Mouse (Mus musculus): Measurements from ENCODE around the gene Eci1.
A peak's percentile ranks its signal among the peaks of the same experiment; 100 is the strongest.

The Eci1 gene

DNA sequence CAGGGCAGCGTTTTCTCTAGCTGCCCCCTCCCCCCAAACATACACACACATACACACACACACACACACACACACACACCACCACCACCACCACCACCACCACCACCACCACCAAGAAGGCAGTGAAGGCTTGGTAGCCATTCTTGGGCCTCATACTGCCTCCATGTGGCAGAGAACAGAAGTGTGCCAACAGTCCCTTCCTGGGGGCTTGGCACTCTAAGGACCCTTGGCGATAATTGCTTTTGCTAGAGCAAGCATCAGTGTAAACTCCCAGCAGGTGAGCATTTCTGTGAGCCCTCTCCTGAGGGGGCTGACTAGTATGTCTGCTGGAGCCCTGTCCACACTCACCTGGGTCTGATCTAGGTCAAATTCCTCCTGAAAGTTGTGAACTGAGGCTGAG lies 14.7 kb downstream of the Eci1 start:
- no peak for DNase-seq

GRCm38 (mm10) chr17:24442107-24442506 lies 15.7 kb downstream of the Eci1 start:
- peak; percentile 91 for DNase-seq

DNA sequence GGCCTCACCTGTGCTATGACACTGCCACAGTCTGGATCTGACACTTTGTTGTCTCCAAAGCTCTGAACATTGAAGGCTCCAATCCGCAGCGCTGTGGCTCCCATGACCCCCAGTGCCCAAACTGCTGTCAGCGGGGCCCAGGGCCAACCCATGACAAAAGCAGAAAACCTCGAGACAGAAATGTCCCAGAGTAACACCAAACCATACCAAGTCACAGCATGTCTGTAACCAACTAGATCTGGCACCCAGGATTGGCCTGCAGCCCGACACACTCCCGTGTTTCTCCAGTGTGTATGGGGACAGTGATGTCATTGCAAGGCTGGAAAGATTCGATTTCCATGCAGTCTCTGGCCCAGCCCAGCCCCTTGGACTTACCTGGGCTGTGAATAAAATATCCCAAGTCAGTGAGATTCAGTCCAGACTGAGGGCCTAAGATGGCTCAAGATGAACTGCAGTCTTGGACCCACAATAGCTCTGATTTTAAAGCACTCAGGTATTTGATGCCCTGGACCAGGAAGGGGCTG lies 16.3 kb downstream of the Eci1 start, which contains the start of gene Dnase1l2:
Dnase1l2 (minus strand) TSS at position 474 of the 524 bp plus-strand sequence.
- peak; percentile 86 for DNase-seq

DNA sequence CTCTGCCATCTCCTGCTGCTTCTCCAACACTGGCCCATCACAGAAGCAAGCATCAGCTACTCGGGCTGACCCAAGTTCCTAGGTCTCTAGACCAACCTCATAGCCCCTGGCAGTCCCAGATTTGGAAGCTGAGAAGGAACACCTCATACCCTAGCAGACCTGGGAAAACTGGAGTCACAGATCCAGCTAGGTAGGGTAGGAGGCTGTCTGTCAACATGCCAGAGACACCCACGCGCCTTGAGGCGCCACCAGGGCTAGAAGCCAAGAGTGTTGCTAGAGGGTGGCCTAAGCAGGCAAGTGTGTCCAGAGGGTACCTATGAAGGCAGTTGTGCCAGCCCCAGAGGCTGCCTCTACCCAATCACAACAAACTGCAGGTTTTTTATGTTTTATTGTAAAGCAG lies 17.0 kb downstream of the Eci1 start:
- DNase-seq: no peak

DNA sequence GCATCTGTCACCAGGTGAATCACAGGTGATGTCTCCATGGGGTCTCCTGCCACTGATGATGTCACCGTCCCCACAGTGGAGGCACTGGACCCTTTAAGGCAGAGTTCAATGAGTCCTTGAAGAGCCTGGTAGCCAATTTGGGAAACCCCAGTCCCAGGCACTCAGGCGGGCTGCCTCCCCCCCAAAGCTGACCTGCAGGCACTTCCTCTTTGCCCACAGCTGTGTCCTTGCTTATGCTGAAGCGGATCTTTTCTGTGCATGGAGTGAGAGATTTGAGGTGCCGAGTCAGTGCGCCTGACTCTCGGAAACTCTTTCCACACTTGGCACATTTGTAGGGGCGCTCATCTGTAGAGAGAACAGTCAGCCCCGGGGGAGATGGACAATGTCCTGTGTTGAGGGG lies 20.1 kb downstream of the Eci1 start:
- DNase-seq: peak; percentile 96

DNA sequence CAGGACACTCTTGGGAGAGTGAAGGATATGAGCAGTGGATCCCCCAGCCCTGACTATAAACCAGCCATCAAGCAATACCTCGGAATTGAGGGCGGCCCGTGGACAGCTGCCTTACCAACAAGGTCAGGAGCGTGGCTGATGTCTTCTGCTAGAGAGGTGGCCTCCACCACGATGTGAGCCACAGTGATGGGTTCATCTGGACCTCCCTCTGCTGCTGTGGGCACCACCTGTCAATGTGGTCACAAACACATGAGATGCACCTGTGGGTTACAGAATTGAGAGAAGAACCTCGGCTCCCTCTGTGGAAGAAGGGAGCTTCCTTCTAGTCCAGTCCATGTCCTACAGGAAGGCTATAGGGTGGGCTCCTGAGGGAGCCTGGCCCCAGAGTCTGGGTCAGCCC lies 23.1 kb downstream of the Eci1 start:
- DNase-seq: no peak

DNA sequence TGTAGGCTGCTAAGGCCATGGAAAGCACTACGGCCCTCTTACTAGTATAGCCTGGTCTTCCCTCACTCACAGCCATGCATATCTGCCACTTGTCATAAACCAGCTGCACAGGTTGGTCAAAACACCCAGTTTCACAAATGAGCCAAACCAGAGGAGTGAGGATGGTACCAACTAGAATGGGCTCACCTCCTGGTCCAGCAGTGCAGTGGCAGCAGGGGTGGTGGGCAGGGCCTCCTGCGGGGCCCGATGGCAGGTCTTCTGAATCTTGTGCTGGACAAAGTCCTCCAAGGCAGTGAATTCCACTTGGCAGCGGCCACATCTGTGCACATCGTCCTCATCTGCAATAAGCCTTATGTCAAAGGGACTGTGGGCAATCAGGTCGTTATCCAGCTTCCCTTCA lies 24.8 kb downstream of the Eci1 start:
- peak; percentile 90 for DNase-seq

- DNase-seq: no peak
These were observed 26.9 kb downstream of the Eci1 start for GRCm38 (mm10) chr17:24453372-24453771.

DNA sequence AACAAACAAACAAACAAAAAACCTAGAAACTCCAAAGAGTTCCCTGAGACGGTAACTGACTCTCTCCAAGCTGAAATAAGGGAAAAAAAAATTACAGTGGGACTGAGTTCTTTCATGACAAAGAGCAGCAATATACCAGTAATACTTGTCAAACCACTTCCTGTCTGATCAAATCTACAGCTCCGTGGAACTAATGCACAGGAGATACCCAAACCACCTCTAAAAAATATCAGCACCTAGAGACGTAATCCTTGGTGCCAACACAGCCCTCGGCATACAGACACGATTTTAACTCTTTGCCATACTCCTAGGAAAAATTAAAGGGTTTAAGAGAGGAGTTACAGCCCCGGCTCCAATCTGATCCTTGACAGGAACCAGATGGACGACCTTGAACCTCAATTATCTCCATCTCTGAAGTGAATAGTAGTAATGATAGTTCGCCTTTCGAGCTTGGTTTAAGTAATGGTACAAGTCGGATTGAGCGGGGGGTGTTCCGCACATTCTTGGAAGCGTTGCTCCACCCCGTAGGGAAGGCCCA lies 27.8 kb downstream of the Eci1 start:
- no peak for DNase-seq

- peak; percentile 100 for DNase-seq
These were observed 28.5 kb downstream of the Eci1 start for GRCm38 (mm10) chr17:24454756-24455522.

GRCm38 (mm10) chr17:24455523-24456206 lies 29.2 kb downstream of the Eci1 start:
- DNase-seq: peak; percentile 92

DNA sequence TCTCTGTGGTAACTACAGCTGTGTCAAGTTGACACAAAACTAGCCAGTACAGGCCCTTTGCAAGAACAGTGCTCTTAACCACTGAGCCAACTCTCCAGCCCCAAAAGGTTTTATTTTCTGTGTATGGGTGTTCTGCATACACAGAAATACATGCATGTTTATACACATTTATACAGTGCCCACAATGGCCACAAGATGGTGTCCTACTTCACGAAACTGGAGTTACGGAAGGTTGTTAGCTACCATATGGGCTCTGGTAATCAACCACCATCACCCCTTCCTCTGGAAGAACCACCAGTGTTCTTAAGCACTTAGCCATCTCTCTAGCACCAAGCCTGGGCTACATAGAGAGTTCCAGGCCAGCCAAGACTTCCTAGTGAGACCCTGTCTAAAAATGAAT lies 35.1 kb downstream of the Eci1 start:
- no peak for DNase-seq

GRCm38 (mm10) chr17:24462932-24463331 lies 36.5 kb downstream of the Eci1 start:
- no peak for DNase-seq

- peak; percentile 90 for DNase-seq
These were observed 37.1 kb downstream of the Eci1 start for GRCm38 (mm10) chr17:24463374-24464133.

DNA sequence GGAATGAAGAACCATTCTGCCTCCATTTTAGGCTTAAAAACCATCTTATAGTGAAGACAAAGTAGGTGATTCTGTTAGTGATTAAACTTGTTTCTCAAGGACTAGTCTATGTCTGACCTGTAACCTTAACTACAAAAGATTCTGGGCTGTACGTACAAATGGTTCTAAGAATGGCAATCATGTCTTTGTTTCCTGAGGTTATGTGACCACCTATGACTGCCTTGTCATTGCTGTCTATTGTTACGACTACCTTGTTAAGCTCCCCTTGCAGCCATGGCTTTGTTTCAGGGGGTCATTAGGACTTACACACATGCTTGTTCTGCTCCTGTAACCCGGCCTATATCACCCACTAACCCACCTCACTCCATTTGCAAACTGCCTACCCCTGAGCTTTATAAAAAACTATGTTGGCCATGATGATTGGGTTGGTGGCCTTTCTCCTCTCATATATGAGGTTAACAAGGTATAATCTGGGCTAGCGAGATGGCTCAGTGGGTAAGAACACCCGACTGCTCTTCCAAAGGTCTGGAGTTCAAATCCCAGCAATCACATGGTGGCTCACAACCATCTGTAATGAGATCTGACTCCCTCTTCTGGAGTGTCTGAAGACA lies 42.3 kb downstream of the Eci1 start:
- no peak for DNase-seq

DNA sequence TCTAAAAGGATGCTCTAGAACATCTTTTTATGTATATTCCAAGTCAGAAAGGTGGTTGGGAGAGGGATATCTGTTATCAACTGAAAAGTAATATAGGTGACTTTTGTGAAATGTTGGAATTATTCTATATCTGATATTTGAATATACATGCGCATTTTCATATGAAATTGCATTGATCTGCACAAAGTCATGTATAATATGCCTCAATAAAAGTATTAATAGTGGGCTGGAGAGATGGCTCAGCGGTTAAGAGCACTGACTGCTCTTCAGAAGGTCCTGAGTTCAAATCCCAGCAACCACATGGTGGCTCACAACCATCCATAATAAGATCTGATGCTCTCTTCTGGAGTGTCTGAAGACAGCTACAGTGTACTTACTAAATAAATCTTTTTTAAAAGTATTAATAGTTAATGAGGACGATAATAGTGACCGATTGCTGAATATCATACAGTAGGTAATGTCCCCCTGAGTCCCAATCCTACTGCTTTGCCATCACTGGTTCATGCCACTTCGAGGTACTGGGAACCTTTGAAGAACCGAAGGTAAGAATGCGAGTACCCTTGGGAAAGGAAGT lies 43.0 kb downstream of the Eci1 start:
- no peak for DNase-seq

- DNase-seq: peak; percentile 100
These were observed 43.6 kb downstream of the Eci1 start, which contains the start of the genes E4f1 and Pgp for GRCm38 (mm10) chr17:24469910-24470602. Gene E4f1, minus strand, starts transcription at chr17:24470313. Gene Pgp, plus strand, starts transcription at chr17:24470392.

GRCm38 (mm10) chr17:24470701-24471527 lies 44.5 kb downstream of the Eci1 start:
- peak; percentile 93 for DNase-seq

DNA sequence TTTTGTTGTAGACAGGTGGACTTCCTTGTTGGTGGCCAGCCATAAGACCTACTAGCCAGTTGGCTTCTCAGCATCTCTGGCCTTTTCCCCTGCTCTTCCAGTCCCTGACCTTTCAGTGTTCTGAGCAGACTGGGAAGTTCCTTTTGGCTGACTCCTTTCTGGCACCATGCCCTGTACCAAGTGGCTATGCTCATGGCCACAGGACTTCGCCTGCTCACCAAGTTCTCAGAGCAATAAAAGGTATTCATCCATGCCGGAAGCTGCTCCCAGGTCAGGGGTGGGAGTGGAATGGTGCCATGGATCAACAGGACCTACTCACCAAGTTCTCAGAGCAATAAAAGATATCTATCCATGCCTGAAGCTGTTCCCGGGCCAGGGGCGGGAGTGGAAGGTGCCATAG lies 46.1 kb downstream of the Eci1 start:
- peak; percentile 95 for DNase-seq

- DNase-seq: peak; percentile 90
These were observed 47.3 kb downstream of the Eci1 start, which contains the start of gene Bricd5 for GRCm38 (mm10) chr17:24473612-24474275. Gene Bricd5, plus strand, starts transcription at chr17:24473884.

Data from heart, adult 11 months (tissue).